Mouse (Mus musculus): ENCODE results near the gene Arhgap27.
A peak's percentile ranks its signal among the peaks of the same experiment; 100 is the strongest.

Arhgap27 gene

GRCm38 (mm10) chr11:103381505-103381904 is 18.0 kb upstream of the Arhgap27 start:
- no peak for DNase-seq (ENCODE audit: low spot score in 2 of 2)

DNA sequence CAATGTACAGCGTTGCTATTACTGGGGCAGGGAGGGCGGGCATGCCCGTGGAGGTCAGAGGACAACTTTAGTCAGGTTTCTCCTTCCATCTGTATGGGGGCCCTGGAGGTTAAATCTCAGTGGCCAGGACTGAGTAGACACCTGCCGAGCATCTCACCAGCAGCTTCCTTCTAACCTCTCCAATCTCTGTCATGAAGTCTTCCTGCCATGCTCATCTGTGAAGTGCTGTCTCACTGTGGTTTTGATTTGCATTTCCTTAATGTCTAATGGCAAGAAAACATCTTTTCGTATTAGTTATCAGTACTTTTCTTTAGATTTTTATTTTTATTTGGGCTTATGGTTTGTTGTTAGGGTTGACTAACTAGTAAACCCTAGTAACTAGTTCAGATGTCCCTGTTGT is 17.0 kb upstream of the Arhgap27 start:
- DNase-seq (ENCODE audit: low spot score in 2 of 2), result no peak

DNA sequence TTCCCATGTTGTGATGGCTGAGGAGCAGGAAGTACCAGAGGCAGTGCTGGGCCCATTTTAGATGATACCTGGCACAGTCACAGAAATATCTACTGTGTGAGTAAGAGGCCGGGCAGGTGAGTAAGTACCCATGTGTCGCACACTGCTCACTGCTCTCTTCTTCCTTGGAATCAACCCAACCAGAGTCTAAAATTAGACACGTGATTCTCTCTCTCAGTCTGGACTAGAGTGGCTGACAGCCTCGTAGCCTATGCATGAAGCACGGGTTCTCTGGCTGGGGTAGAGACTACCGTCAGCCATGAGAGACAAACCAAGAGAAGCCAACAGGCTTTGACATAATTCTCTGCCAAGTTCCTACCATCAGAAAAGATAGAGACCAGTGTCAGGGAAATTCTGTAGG is 14.8 kb upstream of the Arhgap27 start:
- DNase-seq (ENCODE audit: low spot score in 2 of 2), result no peak

DNA sequence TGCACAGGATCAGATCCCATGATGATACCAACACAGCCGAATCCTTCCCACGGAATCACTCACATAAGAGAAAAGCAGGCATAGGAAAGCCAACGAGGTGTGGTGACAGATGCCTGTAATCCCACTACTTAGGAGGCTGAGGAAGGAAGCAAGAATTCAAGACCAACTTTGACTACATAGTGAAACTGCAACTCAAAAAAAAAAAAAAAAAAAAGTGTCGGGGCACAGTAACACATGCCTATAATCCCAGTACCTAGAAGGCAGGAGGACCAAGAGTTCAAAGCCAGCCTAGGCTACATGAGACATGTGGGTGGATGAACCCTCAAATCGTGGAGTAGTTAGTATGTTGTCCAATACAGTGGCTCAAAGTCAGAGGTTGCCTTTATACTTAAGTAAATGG is 12.3 kb upstream of the Arhgap27 start:
- DNase-seq (ENCODE audit: low spot score in 2 of 2), result no peak

DNA sequence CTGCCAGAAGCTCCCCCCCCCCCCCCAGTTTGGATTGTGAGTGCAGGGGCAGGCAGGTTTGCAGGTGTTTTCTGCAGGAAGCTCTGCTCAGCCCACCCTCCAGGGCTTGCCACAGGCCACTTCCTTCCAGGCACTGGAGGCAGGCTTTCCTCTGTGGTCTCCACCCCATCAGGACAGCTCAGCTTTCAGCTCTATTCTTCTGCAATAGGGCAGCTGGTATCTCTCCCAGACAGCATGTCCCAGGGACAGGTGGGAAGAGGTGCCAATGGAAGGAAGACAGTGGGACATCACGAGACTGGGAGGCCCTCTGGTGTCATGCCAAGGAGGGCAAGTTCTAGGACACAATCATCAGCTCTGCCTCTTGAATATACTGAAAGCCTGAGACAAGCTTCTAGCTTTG is 11.8 kb upstream of the Arhgap27 start:
- no peak for DNase-seq (ENCODE audit: low spot score in 2 of 2)

DNA sequence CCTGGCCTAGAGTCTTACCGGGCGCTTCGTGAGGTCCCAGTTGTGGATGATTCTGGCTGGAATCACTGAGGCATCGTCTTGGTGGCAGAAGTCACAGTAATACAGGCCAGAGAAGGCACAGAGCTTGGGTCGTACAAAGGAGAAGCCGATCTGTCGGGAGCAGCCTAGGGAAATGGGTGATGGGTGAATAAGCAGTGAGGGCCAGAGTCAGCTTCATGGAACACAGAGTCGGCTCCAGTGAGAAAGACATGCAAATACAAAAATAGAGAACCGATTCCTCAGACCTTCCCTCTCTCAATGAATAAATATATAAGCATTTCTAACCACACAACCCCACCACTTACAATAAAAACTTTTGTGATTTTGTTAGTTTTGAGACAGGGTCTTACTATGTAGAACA is 10.4 kb upstream of the Arhgap27 start:
- DNase-seq (ENCODE audit: low spot score in 2 of 2), result no peak

DNA sequence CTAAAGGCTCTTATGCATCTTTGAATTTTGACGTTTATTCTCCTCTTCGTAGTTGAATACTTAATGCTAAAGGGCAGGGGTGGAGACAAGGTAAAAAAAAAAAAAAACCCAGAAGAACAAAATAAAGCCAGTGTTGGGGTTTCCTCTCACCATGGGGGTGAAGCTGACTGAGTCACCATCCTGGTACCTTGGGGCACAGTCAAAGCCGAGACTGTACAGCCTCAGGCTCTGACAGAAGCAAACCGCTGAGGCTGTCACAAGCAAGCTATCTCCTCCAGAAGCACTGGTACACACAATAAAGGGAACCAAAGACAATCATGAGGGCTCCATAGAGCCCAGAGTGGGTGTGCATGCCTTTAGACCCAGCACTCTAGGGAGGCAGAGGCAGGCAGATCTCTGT is 9.1 kb upstream of the Arhgap27 start:
- DNase-seq (ENCODE audit: low spot score in 2 of 2), result no peak

DNA sequence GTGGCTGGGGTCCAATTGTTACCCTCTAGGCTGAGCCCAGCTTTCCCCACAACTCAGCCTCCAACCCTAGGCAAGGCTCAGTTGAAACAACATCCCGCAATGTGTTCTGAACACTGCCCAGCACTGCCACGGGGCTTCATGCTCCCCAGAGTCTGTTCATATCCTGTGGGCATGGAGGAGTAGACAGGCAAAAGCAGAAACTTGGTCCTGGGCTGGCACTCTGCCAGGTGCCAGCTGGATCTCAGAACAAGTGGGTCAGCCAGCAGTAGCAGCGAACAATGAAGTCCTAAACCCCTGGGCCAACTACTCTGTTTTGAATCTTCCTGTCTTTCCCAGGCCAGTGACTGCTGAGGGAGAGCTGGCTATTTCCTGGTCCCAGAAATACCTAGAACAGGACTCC is 8.6 kb upstream of the Arhgap27 start:
- peak in 1 of 2 experiments; percentile 43 for DNase-seq (ENCODE audit: low spot score in 2 of 2)

DNA sequence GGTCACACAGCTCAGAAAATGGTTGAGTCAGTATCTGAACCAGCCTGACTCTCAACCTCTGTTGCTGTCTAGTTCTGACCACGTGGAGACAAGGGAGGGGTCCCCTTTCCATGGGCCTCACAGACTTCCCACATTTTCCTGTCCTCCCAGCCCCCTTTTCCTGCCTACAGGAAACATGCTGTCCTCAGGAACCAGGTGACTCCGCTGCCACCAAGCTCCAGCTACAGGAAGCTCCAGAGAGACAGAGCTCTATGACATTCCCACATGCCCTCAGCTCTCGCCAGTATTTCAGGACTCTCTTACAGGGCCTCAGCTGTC is 7.7 kb upstream of the Arhgap27 start:
- peak; percentile 54 to 84 for DNase-seq (ENCODE audit: low spot score in 2 of 2)

DNA sequence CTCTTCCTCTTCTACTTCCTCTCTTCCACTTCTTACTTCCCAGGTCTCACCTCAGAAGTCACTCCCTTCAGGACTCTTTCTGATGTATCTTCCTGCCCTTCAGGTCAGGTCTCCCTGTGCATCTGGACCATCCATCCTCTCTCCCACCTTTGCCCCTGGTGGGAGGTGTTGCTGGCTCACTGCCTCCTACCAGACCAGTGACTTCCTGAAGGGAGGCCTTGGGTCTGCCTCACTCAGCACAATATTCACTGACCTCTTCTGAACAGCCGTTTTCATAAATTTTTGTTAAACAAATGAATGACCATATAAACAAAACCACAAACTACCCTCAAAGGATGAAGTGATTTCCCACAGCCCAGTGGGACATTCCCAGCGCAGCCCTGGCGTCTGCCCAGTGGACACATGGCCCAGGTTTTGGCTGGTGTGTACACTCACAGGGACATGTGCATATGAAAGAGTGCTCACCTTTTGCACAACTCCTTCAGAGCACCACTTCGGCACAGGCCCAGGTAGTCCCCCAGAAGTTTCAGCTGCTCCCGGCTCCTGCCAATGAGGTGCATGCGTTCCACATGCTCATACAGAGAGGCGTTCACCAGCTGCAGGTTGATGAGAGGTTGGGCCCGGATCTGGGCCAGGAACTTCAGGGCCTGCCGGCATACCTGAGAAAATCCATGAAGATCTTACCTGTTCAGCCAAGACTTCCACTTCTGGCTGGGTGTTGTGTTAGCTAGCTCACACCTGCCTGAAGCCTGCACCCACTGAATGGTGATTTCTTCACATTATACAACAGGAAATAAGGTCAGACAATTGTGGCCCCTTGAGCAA is 7.1 kb upstream of the Arhgap27 start:
- DNase-seq (ENCODE audit: low spot score in 2 of 2), result no peak

GRCm38 (mm10) chr11:103365530-103365929 is 2.0 kb upstream of the Arhgap27 start:
- no peak for DNase-seq (ENCODE audit: low spot score in 2 of 2)

- DNase-seq (ENCODE audit: low spot score in 2 of 2), result no peak
Measured at GRCm38 (mm10) chr11:103365022-103365421, 1.5 kb upstream of the Arhgap27 start.

- no peak for DNase-seq (ENCODE audit: low spot score in 2 of 2)
Measured at GRCm38 (mm10) chr11:103364335-103364734, 843 bp upstream of the Arhgap27 start.

DNA sequence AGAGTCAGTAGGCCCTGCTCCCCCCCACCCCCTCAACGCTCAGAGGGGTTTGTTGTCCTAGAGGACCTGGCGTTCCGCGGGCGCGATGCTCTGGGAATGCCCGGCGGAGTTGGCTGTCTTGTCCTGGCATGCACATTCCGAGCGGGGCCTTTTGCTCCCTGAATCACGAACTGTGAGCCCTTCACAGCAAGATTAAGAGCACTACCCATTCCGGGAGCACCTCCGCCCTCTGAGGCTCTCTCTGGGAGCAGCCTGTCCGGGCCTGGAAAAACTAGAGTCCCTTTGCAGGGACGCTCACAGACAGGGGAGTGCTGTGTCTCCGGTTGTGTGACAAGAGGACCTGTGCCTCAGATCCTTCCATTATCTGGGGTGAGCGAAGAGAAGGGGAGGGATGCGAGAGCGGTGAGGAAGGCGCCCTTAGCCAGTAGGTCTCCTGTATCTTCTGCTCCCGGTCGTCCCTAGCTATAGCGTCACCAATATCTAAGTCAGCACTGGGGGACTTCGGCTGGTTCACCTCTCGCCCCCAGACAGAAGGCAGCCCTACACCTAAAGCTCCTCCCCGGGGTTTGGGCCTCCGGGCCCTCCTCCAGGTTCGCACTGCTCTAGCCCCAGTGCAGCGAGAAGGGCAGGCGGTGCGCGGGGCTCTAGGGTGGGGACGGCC is 841 bp downstream of the Arhgap27 start:
- no peak for DNase-seq (ENCODE audit: low spot score in 2 of 2)

DNA sequence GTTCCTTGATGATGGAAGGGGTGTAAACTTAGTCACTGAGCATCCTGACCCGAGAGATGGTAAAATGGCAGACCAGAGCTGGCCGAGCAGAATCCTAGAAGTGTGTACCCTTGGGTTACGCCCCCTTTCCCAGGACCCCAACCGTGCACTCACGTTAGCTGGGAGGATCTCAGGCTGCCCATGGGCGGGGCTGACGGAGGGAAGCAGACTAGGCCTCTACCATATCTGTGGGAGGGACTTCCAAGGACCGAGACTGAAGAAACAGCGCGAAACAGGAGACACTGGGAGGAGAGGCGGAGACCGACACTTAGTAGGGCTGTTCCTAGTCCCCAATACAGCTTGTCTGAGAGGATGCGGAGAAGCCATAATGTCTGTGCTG is 1.4 kb downstream of the Arhgap27 start:
- DNase-seq (ENCODE audit: low spot score in 2 of 2), result no peak

GRCm38 (mm10) chr11:103361396-103362053 is 2.0 kb downstream of the Arhgap27 start:
- no peak for DNase-seq (ENCODE audit: low spot score in 2 of 2)

DNA sequence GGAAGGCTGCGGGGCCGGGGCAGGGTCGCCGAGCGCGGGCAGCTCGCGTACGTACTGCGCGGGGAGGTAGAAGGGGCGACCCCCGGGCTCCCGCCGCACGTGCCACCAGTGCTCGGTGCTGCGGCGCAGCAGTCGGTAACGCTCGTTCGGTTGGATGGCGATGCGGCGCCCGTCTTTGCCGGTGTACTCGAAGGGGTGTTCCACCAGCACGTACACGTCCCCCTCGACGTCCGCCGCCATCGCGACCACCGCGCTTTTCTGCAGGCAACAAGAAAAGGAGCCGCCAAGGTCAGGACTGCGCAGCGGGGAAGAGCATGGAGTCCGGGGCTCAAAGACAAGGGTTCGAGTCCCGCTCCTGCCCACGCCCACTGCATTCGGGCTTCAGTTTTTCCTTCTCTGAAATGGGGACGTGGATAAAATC is 2.8 kb downstream of the Arhgap27 start:
- no peak for DNase-seq (ENCODE audit: low spot score in 2 of 2)

DNA sequence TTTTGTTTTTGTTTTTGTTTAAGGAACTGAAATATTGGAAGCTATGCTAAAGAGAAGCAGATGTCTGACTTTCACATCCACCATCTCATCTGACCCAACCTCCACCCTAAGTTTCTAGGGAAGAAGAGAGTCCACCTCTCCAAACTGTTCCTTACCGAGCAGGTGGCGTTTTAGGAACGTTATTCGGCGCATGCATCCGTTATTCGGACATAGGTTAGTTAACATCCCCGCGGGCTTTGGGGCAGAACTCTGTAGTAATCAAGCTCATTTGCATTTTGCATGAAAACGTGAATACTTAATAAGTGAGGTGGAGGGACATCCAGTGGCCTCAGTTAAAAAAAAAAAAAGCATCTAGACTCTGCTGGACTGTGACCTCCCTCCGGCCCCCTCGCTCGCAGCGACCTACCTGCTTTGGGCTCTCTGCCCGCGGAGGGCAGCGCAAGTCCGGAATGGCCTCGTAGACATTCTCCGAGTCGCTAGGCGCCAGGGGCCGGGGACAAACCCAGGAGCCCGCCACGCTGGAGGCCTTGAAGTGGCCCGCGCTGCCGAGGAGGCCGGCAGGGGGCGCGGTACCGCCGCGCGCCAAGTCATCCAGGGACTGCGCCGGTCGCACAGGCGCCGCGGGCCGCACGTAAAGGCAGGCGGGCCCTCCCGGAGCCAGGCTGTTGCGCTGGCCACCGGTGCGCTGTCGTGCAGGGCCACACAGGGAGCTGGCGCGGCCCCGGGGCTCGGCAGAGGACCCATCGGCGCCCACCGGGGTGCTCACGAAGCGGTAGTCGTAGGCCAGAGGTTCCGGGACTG is 3.5 kb downstream of the Arhgap27 start:
- peak; percentile 79 to 85 for DNase-seq (ENCODE audit: low spot score in 2 of 2)

DNA sequence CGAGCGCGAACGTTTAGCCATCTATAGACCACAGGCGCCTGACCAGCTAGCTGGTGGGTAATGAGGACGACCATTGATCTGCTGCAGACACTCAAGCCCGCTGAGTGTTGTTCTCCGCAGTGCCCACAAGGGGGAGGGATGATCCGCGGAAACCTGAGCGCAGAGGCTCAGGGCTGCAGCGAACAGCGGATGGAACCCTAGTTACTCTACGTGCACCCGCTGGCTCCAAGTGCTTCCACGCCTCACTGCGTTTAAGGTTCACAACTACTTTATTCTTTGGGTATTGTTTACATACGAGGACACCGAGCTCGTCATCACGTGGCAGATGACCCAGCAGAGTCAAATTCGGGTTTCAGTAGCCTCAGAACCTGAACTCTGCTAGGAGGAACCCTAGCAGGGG is 4.4 kb downstream of the Arhgap27 start:
- peak; percentile 59 to 67 for DNase-seq (ENCODE audit: low spot score in 2 of 2)

GRCm38 (mm10) chr11:103358316-103358715 is 5.2 kb downstream of the Arhgap27 start:
- peak; percentile 41 to 67 for DNase-seq (ENCODE audit: low spot score in 2 of 2)

GRCm38 (mm10) chr11:103357710-103358109 is 5.8 kb downstream of the Arhgap27 start:
- no peak for DNase-seq (ENCODE audit: low spot score in 2 of 2)

Data from heart, adult 9 months (tissue).